Mouse (Mus musculus) neural tube, embryonic 12.5 days (tissue): ENCODE results near the gene Rundc3a. TPM values are rescaled to one million over a fixed set of nuclear protein-coding genes. Genes with fewer than 3 reads are reported as not detected.

ENCODE experiments used
- ATAC-seq: fragments of 200-750 bp; cut with Nextera tagmentation; 2 replicates; pipeline ENCODE4 v1.8.0; 2017; ENCODE audit warnings: low read depth, mild to moderate bottlenecking, moderate TSS enrichment, moderate library complexity; ENCODE audit not compliant: low FRiP score
- H3K27ac ChIP-seq: fragments of 300-500 bp; sonication (generic); 2 replicates; pipeline ENCODE4 v1.5.1; 2016
- H3K27me3 ChIP-seq: fragments of 300-500 bp; sonication (generic); replicated peaks from 2 replicates; pipeline ENCODE4 v1.6.1; 2016; ENCODE audit warnings: mild to moderate bottlenecking
- H3K36me3 ChIP-seq: fragments of 300-500 bp; sonication (generic); 2 replicates; pipeline ENCODE4 v1.6.1; 2016; ENCODE audit warnings: mild to moderate bottlenecking
- H3K4me1 ChIP-seq: fragments of 300-500 bp; sonication (generic); 2 replicates; pipeline ENCODE4 v1.6.1; 2016
- H3K4me2 ChIP-seq: fragments of 300-500 bp; sonication (generic); replicated peaks from 2 replicates; pipeline ENCODE4 v1.6.1; 2016; ENCODE audit warnings: mild to moderate bottlenecking
- H3K4me3 ChIP-seq: fragments of 300-500 bp; sonication (generic); 2 replicates; pipeline ENCODE4 v1.5.1; 2016
- H3K9ac ChIP-seq: fragments of 300-500 bp; sonication (generic); 2 replicates; pipeline ENCODE4 v1.6.1; 2016; ENCODE audit warnings: mild to moderate bottlenecking
- H3K9me3 ChIP-seq: fragments of 300-500 bp; sonication (generic); 2 replicates; pipeline ENCODE4 v1.6.1; 2016; ENCODE audit warnings: mild to moderate bottlenecking
- WGBS: fragments of 180-500 bp; shearing (Covaris S2); methylation state at CpG from one replicate; pipeline ENCODE4 v1.1.7; 2016; 5-methylcytosine and 5-hydroxymethylcytosine counted together
- polyA plus RNA-seq: library from polyadenylated mRNA; unstranded; fragments of >200 nt; fragmentation: Nextera tagmentation; extraction: Ambion mirVana; gene quantifications from 2 replicates; pipeline ENCODE4 v1.2.1, GENCODE M21; 2016

The Rundc3a gene
- polyA plus RNA-seq, 1 experiment from 2014 or later: 171 TPM

- Histone ChIP-seq H3K27me3 (0 out of 2 replicates have a peak, but pooled peaks cover 2% of the 10 kb centered on the region), H3K36me3 (no peaks in the 10 kb centered on the region), H3K4me3 (no peak overlapping the region), H3K4me1 (no peaks in the 10 kb centered on the region), H3K4me2 (no peak overlapping the region), H3K9ac (no peak overlapping the region), H3K9me3 (no peaks in the 10 kb centered on the region; the same call in 1 of the 2 replicates), H3K27ac (no peak overlapping the region)
- WGBS: 52% methylated on average over 8 of the region's 8 CpGs
- ATAC-seq: no peak
Measured at GRCm38 (mm10) chr11:102421559-102421958, 28.4 kb downstream of the Rundc3a start.

- no peak overlapping the region for H3K9ac ChIP-seq
- H3K4me3 ChIP-seq: no peak overlapping the region
- H3K27ac ChIP-seq: no peak overlapping the region
- 0 out of 2 replicates have a peak, but pooled peaks cover 3% of the 10 kb centered on the region for H3K4me1 ChIP-seq
- 78% methylated on average over 6 of the region's 6 CpGs for WGBS
- H3K4me2 ChIP-seq: no peak overlapping the region
- H3K27me3 ChIP-seq: 0 out of 2 replicates have a peak, but pooled peaks cover 2% of the 10 kb centered on the region
- no peaks in the 10 kb centered on the region; the same call in 1 of the 2 replicates for H3K9me3 ChIP-seq
- no peaks in the 10 kb centered on the region for H3K36me3 ChIP-seq
- ATAC-seq: no peak
Measured at GRCm38 (mm10) chr11:102424666-102425065, 31.5 kb downstream of the Rundc3a start.

- ATAC-seq: no peak
- Histone ChIP-seq H3K27ac (no peak overlapping the region), H3K4me1 (peaks cover 8% of the 10 kb centered on the region; the same call in 1 of the 2 replicates), H3K4me2 (no peak overlapping the region), H3K9me3 (no peaks in the 10 kb centered on the region), H3K27me3 (0 out of 2 replicates have a peak, but pooled peaks cover 2% of the 10 kb centered on the region), H3K9ac (no peak overlapping the region), H3K4me3 (no peak overlapping the region), H3K36me3 (no peaks in the 10 kb centered on the region)
- 86% methylated on average over 8 of the region's 8 CpGs for WGBS
Measured at GRCm38 (mm10) chr11:102425555-102426316, 32.5 kb downstream of the Rundc3a start.

GRCm38 (mm10) chr11:102428981-102429540 is 35.9 kb downstream of the Rundc3a start:
- H3K27me3 ChIP-seq: 0 out of 2 replicates have a peak, but pooled peaks cover 2% of the 10 kb centered on the region
- no peaks in the 10 kb centered on the region for H3K9me3 ChIP-seq
- no peak overlapping the region for H3K9ac ChIP-seq
- H3K36me3 ChIP-seq: no peaks in the 10 kb centered on the region
- no peak overlapping the region for H3K4me3 ChIP-seq
- H3K4me2 ChIP-seq: peak overlapping the region; percentile 94; the same call in 1 of the 2 replicates
- no peak for ATAC-seq
- peaks cover 21% of the 10 kb centered on the region for H3K4me1 ChIP-seq
- H3K27ac ChIP-seq: no peak overlapping the region
- 69% methylated on average over 8 of the region's 8 CpGs for WGBS

- WGBS: 56% methylated on average over 3 of the region's 3 CpGs
- H3K9ac ChIP-seq: peak overlapping the region; percentile 46; the same call in 1 of the 2 replicates
Measured at GRCm38 (mm10) chr11:102429551-102429950, 36.3 kb downstream of the Rundc3a start.

GRCm38 (mm10) chr11:102430121-102431017 is 37.2 kb downstream of the Rundc3a start, which contains the start of gene Grn:
Gene Grn (plus strand): TSS chr11:102430315.
- ATAC-seq: peak; percentile 90
- H3K27me3 ChIP-seq: no peaks in the 10 kb centered on the region
- no peaks in the 10 kb centered on the region for H3K9me3 ChIP-seq
- H3K9ac ChIP-seq: peak within 1 kb of the TSS; percentile 59
- peak within 1 kb of the TSS; percentile 48 for H3K4me3 ChIP-seq
- 0 out of 2 replicates have a peak within 1 kb of the TSS, but pooled peaks have one; percentile 42 for H3K27ac ChIP-seq
- H3K4me1 ChIP-seq: peaks cover 24% of the 10 kb centered on the region
- 0% methylated on average over 29 of the region's 29 CpGs for WGBS
- H3K4me2 ChIP-seq: peak within 1 kb of the TSS; percentile 94
- H3K36me3 ChIP-seq: peaks cover 7% of the 10 kb centered on the region

More at GRCm38 (mm10) chr11:102429551-102429950, 36.3 kb downstream of the Rundc3a start:
- H3K4me2 ChIP-seq: peak overlapping the region; percentile 94
- no peak overlapping the region for H3K27ac ChIP-seq
- 0 out of 2 replicates have a peak, but pooled peaks cover 2% of the 10 kb centered on the region for H3K27me3 ChIP-seq
- no peaks in the 10 kb centered on the region for H3K36me3 ChIP-seq
- H3K4me1 ChIP-seq: peaks cover 24% of the 10 kb centered on the region
- no peak for ATAC-seq
- no peak overlapping the region; the same call in 1 of the 2 replicates for H3K4me3 ChIP-seq
- no peaks in the 10 kb centered on the region for H3K9me3 ChIP-seq

GRCm38 (mm10) chr11:102431018-102431645 is 37.9 kb downstream of the Rundc3a start:
- H3K27ac ChIP-seq: 0 out of 2 replicates have a peak overlapping the region, but pooled peaks have one; percentile 42
- H3K4me2 ChIP-seq: peak overlapping the region; percentile 94
- peaks cover 31% of the 10 kb centered on the region for H3K4me1 ChIP-seq
- peak overlapping the region; percentile 48 for H3K4me3 ChIP-seq
- no peaks in the 10 kb centered on the region for H3K9me3 ChIP-seq
- WGBS: 0% methylated on average over 7 of the region's 7 CpGs
- H3K9ac ChIP-seq: peak overlapping the region; percentile 59
- H3K27me3 ChIP-seq: no peaks in the 10 kb centered on the region
- peak; percentile 55; the same call in 1 of the 2 replicates for ATAC-seq
- H3K36me3 ChIP-seq: peaks cover 14% of the 10 kb centered on the region

GRCm38 (mm10) chr11:102431728-102432114 is 38.5 kb downstream of the Rundc3a start:
- H3K4me3 ChIP-seq: no peak overlapping the region
- H3K36me3 ChIP-seq: peaks cover 18% of the 10 kb centered on the region
- no peak for ATAC-seq
- H3K9me3 ChIP-seq: no peaks in the 10 kb centered on the region
- 85% methylated on average over 3 of the region's 3 CpGs for WGBS
- no peak overlapping the region for H3K27ac ChIP-seq
- H3K4me1 ChIP-seq: peaks cover 35% of the 10 kb centered on the region
- 0 out of 2 replicates have a peak overlapping the region, but pooled peaks have one; percentile 26 for H3K9ac ChIP-seq
- H3K27me3 ChIP-seq: no peaks in the 10 kb centered on the region
- 0 out of 2 replicates have a peak overlapping the region, but pooled peaks have one; percentile 0 for H3K4me2 ChIP-seq

GRCm38 (mm10) chr11:102432115-102432843 is 39.1 kb downstream of the Rundc3a start:
- peak overlapping the region; percentile 26; the same call in 1 of the 2 replicates for H3K9ac ChIP-seq
- peaks cover 19% of the 10 kb centered on the region for H3K36me3 ChIP-seq
- 0 out of 2 replicates have a peak overlapping the region, but pooled peaks have one; percentile 0 for H3K4me2 ChIP-seq
- no peak for ATAC-seq
- WGBS: 60% methylated on average over 16 of the region's 16 CpGs
- H3K4me3 ChIP-seq: no peak overlapping the region
- H3K27me3 ChIP-seq: no peaks in the 10 kb centered on the region
- H3K27ac ChIP-seq: no peak overlapping the region
- H3K4me1 ChIP-seq: peaks cover 40% of the 10 kb centered on the region
- no peaks in the 10 kb centered on the region for H3K9me3 ChIP-seq

GRCm38 (mm10) chr11:102432896-102433295 is 39.7 kb downstream of the Rundc3a start:
- no peak overlapping the region for H3K4me3 ChIP-seq
- H3K27ac ChIP-seq: no peak overlapping the region
- peaks cover 25% of the 10 kb centered on the region for H3K36me3 ChIP-seq
- peaks cover 46% of the 10 kb centered on the region for H3K4me1 ChIP-seq
- ATAC-seq: no peak
- 0 out of 2 replicates have a peak overlapping the region, but pooled peaks have one; percentile 0 for H3K4me2 ChIP-seq
- WGBS: 88% methylated on average over 6 of the region's 6 CpGs
- no peak overlapping the region for H3K9ac ChIP-seq
- H3K9me3 ChIP-seq: no peaks in the 10 kb centered on the region
- H3K27me3 ChIP-seq: no peaks in the 10 kb centered on the region
